Mouse (Mus musculus): Measurements from ENCODE around the gene Klk1b11. TPM values are rescaled to one million over a fixed set of nuclear protein-coding genes. Genes with fewer than 3 reads are reported as not detected.

The Klk1b11 gene
- polyA plus RNA-seq, 1 experiment from 2014 or later, result not detected

Other genes with a start within 250 kb of the Klk1b11 start
- gene Klk12, start 227.0 kb upstream of the Klk1b11 start, polyA plus RNA-seq (2015; fragmentation: Nextera tagmentation; extraction: Ambion mirVana), result not detected in 2 replicates
- gene Klk11, start 221.3 kb upstream of the Klk1b11 start, polyA plus RNA-seq (2015; fragmentation: Nextera tagmentation; extraction: Ambion mirVana), result 0.46 and 0.58 TPM in 2 replicates
- gene Klk10, start 214.8 kb upstream of the Klk1b11 start, polyA plus RNA-seq (2015; fragmentation: Nextera tagmentation; extraction: Ambion mirVana), result 3.0 and 3.4 TPM in 2 replicates
- not detected in 2 replicates for gene Klk9, start 204.0 kb upstream of the Klk1b11 start, polyA plus RNA-seq (2015; fragmentation: Nextera tagmentation; extraction: Ambion mirVana)
- 14.5 and 15.1 TPM in 2 replicates for gene Klk8, start 198.3 kb upstream of the Klk1b11 start, polyA plus RNA-seq (2015; fragmentation: Nextera tagmentation; extraction: Ambion mirVana)
- gene Klk7, start 184.6 kb upstream of the Klk1b11 start, polyA plus RNA-seq (2015; fragmentation: Nextera tagmentation; extraction: Ambion mirVana), result not detected in 2 replicates
- gene Klk6, start 171.4 kb upstream of the Klk1b11 start, polyA plus RNA-seq (2015; fragmentation: Nextera tagmentation; extraction: Ambion mirVana), result not detected in 2 replicates
- gene Klk5, start 153.9 kb upstream of the Klk1b11 start, polyA plus RNA-seq (2015; fragmentation: Nextera tagmentation; extraction: Ambion mirVana), result not detected in 2 replicates
- gene Klk4, start 114.7 kb upstream of the Klk1b11 start, polyA plus RNA-seq (2015; fragmentation: Nextera tagmentation; extraction: Ambion mirVana), result not detected in 2 replicates
- not detected in 2 replicates for gene Klk15, start 62.1 kb upstream of the Klk1b11 start, polyA plus RNA-seq (2015; fragmentation: Nextera tagmentation; extraction: Ambion mirVana)
- gene Klk1b8, start 45.2 kb upstream of the Klk1b11 start, polyA plus RNA-seq (2015; fragmentation: Nextera tagmentation; extraction: Ambion mirVana), result 0.16 and 0.59 TPM in 2 replicates
- not detected in 2 replicates for gene Klk1b1, start 29.1 kb upstream of the Klk1b11 start, polyA plus RNA-seq (2015; fragmentation: Nextera tagmentation; extraction: Ambion mirVana)
- gene Klk1b9, start 19.8 kb upstream of the Klk1b11 start, polyA plus RNA-seq (2015; fragmentation: Nextera tagmentation; extraction: Ambion mirVana), result not detected in 2 replicates
- not detected in 2 replicates for gene Klk1b26, start 16.3 kb downstream of the Klk1b11 start, polyA plus RNA-seq (2015; fragmentation: Nextera tagmentation; extraction: Ambion mirVana)
- not detected in 2 replicates for gene Klk1b27, start 56.4 kb downstream of the Klk1b11 start, polyA plus RNA-seq (2015; fragmentation: Nextera tagmentation; extraction: Ambion mirVana)
- not detected in 2 replicates for gene Klk1b21, start 106.5 kb downstream of the Klk1b11 start, polyA plus RNA-seq (2015; fragmentation: Nextera tagmentation; extraction: Ambion mirVana)
- not detected in 2 replicates for gene Klk1b22, start 116.8 kb downstream of the Klk1b11 start, polyA plus RNA-seq (2015; fragmentation: Nextera tagmentation; extraction: Ambion mirVana)
- 0.11 TPM in 1 of 2 replicates, not detected in the other for gene Klk1b16, start 140.9 kb downstream of the Klk1b11 start, polyA plus RNA-seq (2015; fragmentation: Nextera tagmentation; extraction: Ambion mirVana)
- gene Klk1b24, start 192.4 kb downstream of the Klk1b11 start, polyA plus RNA-seq (2015; fragmentation: Nextera tagmentation; extraction: Ambion mirVana), result 0.52 TPM in 1 of 2 replicates, not detected in the other
- 0.38 and 0.51 TPM in 2 replicates for gene Klk1b3, start 202.3 kb downstream of the Klk1b11 start, polyA plus RNA-seq (2015; fragmentation: Nextera tagmentation; extraction: Ambion mirVana)
- not detected in 2 replicates for gene Klk1b4, start 211.6 kb downstream of the Klk1b11 start, polyA plus RNA-seq (2015; fragmentation: Nextera tagmentation; extraction: Ambion mirVana)
- not detected in 2 replicates for gene Klk1b5, start 220.1 kb downstream of the Klk1b11 start, polyA plus RNA-seq (2015; fragmentation: Nextera tagmentation; extraction: Ambion mirVana)
- gene Klk1, start 229.5 kb downstream of the Klk1b11 start, polyA plus RNA-seq (2015; fragmentation: Nextera tagmentation; extraction: Ambion mirVana), result 13.1 and 30.8 TPM in 2 replicates
- gene Gm36864, start 240.3 kb downstream of the Klk1b11 start, polyA plus RNA-seq (2015; fragmentation: Nextera tagmentation; extraction: Ambion mirVana), result not detected in 2 replicates

Measured in intestine, embryonic 15.5 days (tissue).